Mouse (Mus musculus) ES-Bruce4 (cell line): ENCODE results near the gene Knl1.

ENCODE experiments used
- CTCF ChIP-seq: IDR thresholded peaks from one replicate; pipeline ENCODE4 v1.8.1; 2011; ENCODE audit warnings: low read depth, low read length
- EP300 ChIP-seq: IDR thresholded peaks from 2 replicates; pipeline ENCODE4 v1.6.1; 2011; ENCODE audit warnings: low read depth, low read length; ENCODE audit not compliant: insufficient read depth
- POLR2A ChIP-seq: IDR thresholded peaks from one replicate; pipeline ENCODE4 v1.8.1; 2011; ENCODE audit warnings: low read length; ENCODE audit not compliant: insufficient read depth

DNA sequence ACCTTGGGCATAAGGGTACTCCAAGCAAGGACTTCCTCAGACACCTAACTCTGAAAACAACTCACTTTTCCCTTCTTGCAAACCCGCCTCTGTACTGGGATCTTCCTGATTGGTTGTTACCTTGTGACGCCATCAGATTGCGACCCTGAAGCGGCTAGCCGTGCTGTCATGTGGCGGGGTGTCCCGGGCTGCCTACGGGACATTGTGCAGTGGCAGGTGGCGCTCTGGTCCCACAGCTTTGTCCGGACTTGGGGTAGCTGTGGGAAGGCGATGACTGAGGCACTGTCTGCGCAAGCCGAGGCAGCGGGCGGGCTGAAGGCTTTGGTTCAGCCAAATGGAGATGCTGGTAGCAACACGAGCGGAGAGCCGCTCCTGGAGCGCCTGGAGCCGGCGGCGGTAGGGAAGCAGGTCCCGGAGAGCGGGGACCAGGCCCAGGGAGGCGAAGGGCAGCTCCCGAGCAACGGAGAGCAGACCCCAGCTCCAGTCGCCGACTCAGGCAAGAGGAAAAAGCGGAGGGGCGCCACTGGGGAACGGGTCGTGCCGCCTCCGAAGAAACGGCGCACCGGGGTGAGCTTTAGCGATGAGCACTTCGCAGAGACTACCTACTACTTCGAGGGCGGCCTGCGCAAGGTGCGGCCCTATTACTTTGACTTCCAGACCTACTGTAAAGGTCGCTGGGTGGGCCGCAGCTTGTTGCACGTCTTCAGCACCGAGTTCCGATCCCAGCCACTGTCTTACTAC lies 12.1 kb upstream of the Knl1 start, which contains the start of gene Rpusd2:
- TF ChIP-seq CTCF (peak; percentile 20), POLR2A (peak; percentile 81), EP300 (peak; percentile 57; the same call in 1 of the 2 replicates)
